Mouse (Mus musculus): ENCODE measurements at regions not wholly inside any gene's neighbourhood (a gene's known extent, or its start where the extent isn't known, plus 50 kb on each side); places are given as distances from the start of the nearest gene placed in this dataset.

GRCm38 (mm10) chr1:45575131-45575530, 72.0 kb upstream of the Col5a2 start:
- no peak for DNase-seq (ENCODE audit: low read depth, low spot score)

GRCm38 (mm10) chr1:45580466-45580865, 77.4 kb upstream of the Col5a2 start:
- DNase-seq (ENCODE audit: low read depth, low spot score) = no peak

GRCm38 (mm10) chr1:45587351-45588025, 84.4 kb upstream of the Col5a2 start:
- DNase-seq (ENCODE audit: low read depth, low spot score) = no peak

- DNase-seq (ENCODE audit: low read depth, low spot score) = no peak
Measured at GRCm38 (mm10) chr1:45597316-45597715, 94.2 kb upstream of the Col5a2 start.

GRCm38 (mm10) chr1:45599421-45599820, 96.3 kb upstream of the Col5a2 start:
- DNase-seq (ENCODE audit: low read depth, low spot score) = peak; percentile 1

GRCm38 (mm10) chr1:45600011-45600410, 96.9 kb upstream of the Col5a2 start:
- peak; percentile 6 for DNase-seq (ENCODE audit: low read depth, low spot score)

GRCm38 (mm10) chr1:45605571-45605970, 102.5 kb upstream of the Col5a2 start:
- DNase-seq (ENCODE audit: low read depth, low spot score) = no peak

- no peak for DNase-seq (ENCODE audit: low read depth, low spot score)
Measured at GRCm38 (mm10) chr1:45608316-45608715, 105.2 kb upstream of the Col5a2 start.

- no peak for DNase-seq (ENCODE audit: low read depth, low spot score)
Measured at GRCm38 (mm10) chr1:45619008-45619407, 115.9 kb upstream of the Col5a2 start.

- no peak for DNase-seq (ENCODE audit: low read depth, low spot score)
Measured at GRCm38 (mm10) chr1:45625921-45626320, 122.8 kb upstream of the Col5a2 start.

GRCm38 (mm10) chr1:45626733-45627132, 123.7 kb upstream of the Col5a2 start:
- no peak for DNase-seq (ENCODE audit: low read depth, low spot score)

GRCm38 (mm10) chr1:45627840-45628239, 124.8 kb upstream of the Col5a2 start:
- peak; percentile 18 for DNase-seq (ENCODE audit: low read depth, low spot score)

- no peak for DNase-seq (ENCODE audit: low read depth, low spot score)
Measured at GRCm38 (mm10) chr1:45647301-45647700, 144.2 kb upstream of the Col5a2 start.

- no peak for DNase-seq (ENCODE audit: low read depth, low spot score)
Measured at GRCm38 (mm10) chr1:45653248-45653647, 141.7 kb upstream of the Wdr75 start.

- DNase-seq (ENCODE audit: low read depth, low spot score) = no peak
Measured at GRCm38 (mm10) chr1:45663882-45664520, 131.0 kb upstream of the Wdr75 start.

GRCm38 (mm10) chr1:45672443-45673156, 122.4 kb upstream of the Wdr75 start:
- DNase-seq (ENCODE audit: low read depth, low spot score) = peak; percentile 24

- DNase-seq (ENCODE audit: low read depth, low spot score) = no peak
Measured at GRCm38 (mm10) chr1:45675771-45676439, 119.1 kb upstream of the Wdr75 start.

- DNase-seq (ENCODE audit: low read depth, low spot score) = no peak
Measured at GRCm38 (mm10) chr1:45679964-45680709, 114.8 kb upstream of the Wdr75 start.

- no peak for DNase-seq (ENCODE audit: low read depth, low spot score)
Measured at GRCm38 (mm10) chr1:45700893-45701292, 94.1 kb upstream of the Wdr75 start.

GRCm38 (mm10) chr1:45701516-45701915, 93.5 kb upstream of the Wdr75 start:
- DNase-seq (ENCODE audit: low read depth, low spot score) = peak; percentile 3

- DNase-seq (ENCODE audit: low read depth, low spot score) = no peak
Measured at GRCm38 (mm10) chr1:45723369-45723768, 71.6 kb upstream of the Wdr75 start.
